Mouse (Mus musculus) intestine, postnatal 0 days (tissue): ENCODE results near the gene Neurl4. TPM values are rescaled to one million over a fixed set of nuclear protein-coding genes. Genes with fewer than 3 reads are reported as not detected.

Experiments used
- ATAC-seq: fragments of 200-750 bp; cut with Nextera tagmentation; 2 replicates; pipeline ENCODE4 v1.8.0; 2017; ENCODE audit warnings: mild to moderate bottlenecking, moderate TSS enrichment, moderate library complexity
- H3K27ac ChIP-seq: fragments of 300-500 bp; sonication (generic); 2 replicates; pipeline ENCODE4 v1.5.1; 2014; ENCODE audit warnings: mild to moderate bottlenecking, low read depth, low read length, moderate library complexity
- H3K27me3 ChIP-seq: fragments of 300-500 bp; sonication (generic); replicated peaks from 2 replicates; pipeline ENCODE4 v1.6.1; 2014; ENCODE audit warnings: low read length, mixed read lengths; ENCODE audit not compliant: control insufficient read depth, insufficient read depth
- H3K36me3 ChIP-seq: fragments of 300-500 bp; sonication (generic); 2 replicates; pipeline ENCODE4 v1.6.1; 2014; ENCODE audit warnings: mild to moderate bottlenecking, moderate library complexity; ENCODE audit not compliant: control insufficient read depth, insufficient read depth
- H3K4me1 ChIP-seq: fragments of 300-500 bp; sonication (generic); replicated peaks from 2 replicates; pipeline ENCODE4 v1.6.1; 2014; ENCODE audit warnings: antibody characterized with exemption, low read length, mixed read lengths; ENCODE audit not compliant: control insufficient read depth, insufficient read depth
- H3K4me2 ChIP-seq: fragments of 300-500 bp; sonication (generic); replicated peaks from 2 replicates; pipeline ENCODE4 v1.6.1; 2014; ENCODE audit warnings: low read depth, mild to moderate bottlenecking, moderate library complexity
- H3K4me3 ChIP-seq: fragments of 300-500 bp; sonication (generic); 2 replicates; pipeline ENCODE4 v1.5.1; 2014; ENCODE audit warnings: low read depth, low read length
- H3K9ac ChIP-seq: fragments of 300-500 bp; sonication (generic); 2 replicates; pipeline ENCODE4 v1.6.1; 2014; ENCODE audit warnings: mild to moderate bottlenecking, low read depth, low read length
- H3K9me3 ChIP-seq: fragments of 300-500 bp; sonication (generic); 2 replicates; pipeline ENCODE4 v1.6.1; 2016; ENCODE audit warnings: mixed run types; ENCODE audit not compliant: control insufficient read depth
- CTCF ChIP-seq: sonication (generic); IDR thresholded peaks from 2 replicates; pipeline ENCODE4 v1.5.1; 2016; ENCODE audit warnings: low read depth, mild to moderate bottlenecking, control low read depth, antibody characterized with exemption, moderate library complexity
- WGBS: fragments of 180-500 bp; shearing (Covaris S2); extraction: QIAGEN DNeasy Blood & Tissue Kit; methylation state at CpG from one replicate; pipeline ENCODE4 v1.1.7; 2014; 5-methylcytosine and 5-hydroxymethylcytosine counted together
- polyA plus RNA-seq: library from polyadenylated mRNA; unstranded; fragments of >200 nt; fragmentation: Nextera tagmentation; extraction: Ambion mirVana; gene quantifications from 2 replicates; pipeline ENCODE4 v1.2.1, GENCODE M21; 2015

Neurl4 gene
- polyA plus RNA-seq, 1 experiment from 2014 or later, result 10.3 TPM

- H3K27ac ChIP-seq, result peak overlapping the region; percentile 46; the same call in 1 of the 2 replicates
- H3K9me3 ChIP-seq, result no peaks in the 10 kb centered on the region
- ATAC-seq, result no peak
- no peak overlapping the region for H3K4me3 ChIP-seq
- H3K4me1 ChIP-seq, result peaks cover 13% of the 10 kb centered on the region
- TF ChIP-seq CTCF, result no peak
- no peak overlapping the region for H3K4me2 ChIP-seq
- no peak overlapping the region for H3K9ac ChIP-seq
- 22% methylated on average over 4 of the region's 4 CpGs for WGBS
- H3K27me3 ChIP-seq, result peaks cover 5% of the 10 kb centered on the region
- no peaks in the 10 kb centered on the region for H3K36me3 ChIP-seq
These were observed 36.5 kb downstream of the Neurl4 start for GRCm38 (mm10) chr11:69937385-69937784.

DNA sequence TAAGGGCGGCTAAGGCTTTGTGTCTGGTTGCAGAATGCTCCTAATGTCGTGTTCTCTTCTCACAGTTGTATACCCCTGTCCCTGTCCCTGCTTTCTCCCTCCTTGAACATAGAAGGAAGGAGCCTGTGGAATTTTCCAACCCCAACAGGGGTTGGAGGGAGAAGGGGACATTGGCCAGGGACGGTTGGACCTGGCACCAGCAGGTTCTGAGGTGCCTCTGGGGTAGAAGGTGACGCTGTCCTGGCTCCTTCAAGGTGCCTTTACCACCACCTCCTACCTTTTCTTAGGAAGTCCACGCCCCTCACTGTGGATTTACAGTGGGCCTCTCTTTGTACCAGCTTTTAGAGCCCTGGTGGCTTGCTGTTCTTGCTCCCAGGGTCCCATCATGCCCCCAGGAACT is 37.0 kb downstream of the Neurl4 start:
- Histone ChIP-seq H3K4me3 (no peak overlapping the region), H3K4me2 (no peak overlapping the region), H3K9ac (no peak overlapping the region), H3K36me3 (no peaks in the 10 kb centered on the region), H3K27ac (0 out of 2 replicates have a peak overlapping the region, but pooled peaks have one; percentile 46), H3K27me3 (peaks cover 5% of the 10 kb centered on the region), H3K4me1 (peaks cover 13% of the 10 kb centered on the region), H3K9me3 (no peaks in the 10 kb centered on the region)
- no peak for TF ChIP-seq CTCF
- WGBS, result 72% methylated on average over 5 of the region's 5 CpGs
- no peak for ATAC-seq

DNA sequence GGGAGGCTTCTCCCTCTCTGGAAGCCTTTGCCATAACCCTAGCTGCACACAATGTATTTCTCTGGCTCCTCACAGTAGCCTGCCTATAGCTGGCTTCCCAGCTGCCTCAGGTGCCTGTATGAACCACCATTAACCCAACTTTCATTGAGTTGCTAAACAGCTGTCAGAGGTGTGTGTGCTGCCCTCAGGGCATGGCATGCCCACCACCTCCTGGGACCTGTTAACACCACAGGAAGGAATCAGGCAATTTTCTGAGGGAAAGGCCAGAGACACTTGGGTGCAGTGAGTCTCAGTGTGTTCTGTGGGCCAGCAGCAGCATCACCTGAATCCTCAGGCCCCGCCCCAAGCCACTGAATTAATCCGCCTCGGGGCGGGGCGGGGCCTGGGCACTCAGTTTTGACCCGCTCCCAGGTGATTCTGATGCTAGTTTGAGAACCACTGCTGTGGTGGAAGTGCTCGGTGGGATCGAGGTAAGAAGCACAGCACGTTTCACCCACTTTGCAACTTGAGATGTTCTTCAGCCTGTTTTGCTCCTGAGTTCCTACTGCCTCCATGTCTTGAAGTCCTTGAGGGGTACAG is 37.6 kb downstream of the Neurl4 start:
- 43% methylated on average over 9 of the region's 9 CpGs for WGBS
- ATAC-seq, result no peak
- no peak overlapping the region for H3K27ac ChIP-seq
- no peak for TF ChIP-seq CTCF
- no peak overlapping the region for H3K4me3 ChIP-seq
- H3K27me3 ChIP-seq, result peaks cover 5% of the 10 kb centered on the region
- peaks cover 13% of the 10 kb centered on the region for H3K4me1 ChIP-seq
- H3K9ac ChIP-seq, result no peak overlapping the region
- H3K4me2 ChIP-seq, result no peak overlapping the region
- no peaks in the 10 kb centered on the region for H3K9me3 ChIP-seq
- H3K36me3 ChIP-seq, result no peaks in the 10 kb centered on the region

GRCm38 (mm10) chr11:69939181-69939580 is 38.3 kb downstream of the Neurl4 start:
- 64% methylated on average over 5 of the region's 5 CpGs for WGBS
- TF ChIP-seq CTCF, result no peak

DNA sequence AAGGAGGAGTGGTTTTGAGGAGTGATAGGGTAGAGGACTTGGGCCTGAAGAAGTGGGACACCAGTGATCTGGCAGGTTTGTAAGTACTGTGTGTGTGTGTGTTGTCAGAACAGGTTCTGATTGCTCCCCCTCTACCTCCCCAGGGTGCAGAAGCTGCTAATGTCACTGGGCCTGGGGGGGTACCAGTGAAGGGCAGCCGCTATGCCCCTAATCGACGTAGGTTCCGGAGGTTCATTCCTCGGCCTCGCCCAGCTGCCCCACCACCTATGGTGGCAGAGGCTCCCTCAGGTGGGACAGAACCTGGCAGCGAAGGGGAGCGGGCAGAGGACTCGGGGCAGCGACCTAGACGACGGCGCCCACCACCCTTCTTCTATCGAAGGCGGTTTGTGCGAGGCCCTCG is 38.9 kb downstream of the Neurl4 start:
- Histone ChIP-seq H3K4me2 (no peak overlapping the region), H3K4me1 (peaks cover 13% of the 10 kb centered on the region), H3K4me3 (no peak overlapping the region), H3K27me3 (peaks cover 5% of the 10 kb centered on the region), H3K9me3 (no peaks in the 10 kb centered on the region), H3K9ac (no peak overlapping the region), H3K36me3 (no peaks in the 10 kb centered on the region), H3K27ac (no peak overlapping the region)
- no peak for ATAC-seq
- 94% methylated on average over 17 of the region's 17 CpGs for WGBS
- no peak for TF ChIP-seq CTCF

More at GRCm38 (mm10) chr11:69939181-69939580, 38.3 kb downstream of the Neurl4 start:
- Histone ChIP-seq H3K4me1 (peaks cover 13% of the 10 kb centered on the region), H3K9me3 (no peaks in the 10 kb centered on the region), H3K36me3 (no peaks in the 10 kb centered on the region), H3K27me3 (peaks cover 5% of the 10 kb centered on the region), H3K4me3 (no peak overlapping the region), H3K27ac (no peak overlapping the region), H3K9ac (no peak overlapping the region), H3K4me2 (no peak overlapping the region)
- ATAC-seq, result no peak

- no peak overlapping the region for H3K9ac ChIP-seq
- peaks cover 7% of the 10 kb centered on the region; the same call in 1 of the 2 replicates for H3K4me1 ChIP-seq
- H3K27ac ChIP-seq, result no peak overlapping the region
- H3K36me3 ChIP-seq, result no peaks in the 10 kb centered on the region
- H3K9me3 ChIP-seq, result no peaks in the 10 kb centered on the region
- no peak overlapping the region for H3K4me2 ChIP-seq
- no peak for TF ChIP-seq CTCF
- no peaks in the 10 kb centered on the region; the same call in 1 of the 2 replicates for H3K27me3 ChIP-seq
- 83% methylated on average over 4 of the region's 4 CpGs for WGBS
- H3K4me3 ChIP-seq, result no peak overlapping the region
- ATAC-seq, result no peak
These were observed 40.1 kb downstream of the Neurl4 start for GRCm38 (mm10) chr11:69940962-69941361.
